Mouse (Mus musculus) lung, embryonic 16.5 days (tissue): ENCODE data around the gene Washc2. TPM values are rescaled to one million over a fixed set of nuclear protein-coding genes. Genes with fewer than 3 reads are reported as not detected.

Experiments
- ATAC-seq: fragments of 200-750 bp; cut with Nextera tagmentation; 2 replicates; pipeline ENCODE4 v1.8.0; 2017; ENCODE audit warnings: low read depth, mild to moderate bottlenecking, moderate library complexity
- H3K27ac ChIP-seq: fragments of 300-500 bp; sonication (generic); 2 replicates; pipeline ENCODE4 v1.5.1; 2014; ENCODE audit warnings: mild to moderate bottlenecking, control low read depth, low read length
- H3K27me3 ChIP-seq: fragments of 300-500 bp; sonication (generic); 2 replicates; pipeline ENCODE4 v1.6.1; 2014; ENCODE audit warnings: low read depth, low read length, mixed read lengths; ENCODE audit not compliant: control insufficient read depth, insufficient read depth
- H3K36me3 ChIP-seq: fragments of 300-500 bp; sonication (generic); 2 replicates; pipeline ENCODE4 v1.6.1; 2014; ENCODE audit warnings: low read length; ENCODE audit not compliant: control insufficient read depth, insufficient read depth
- H3K4me1 ChIP-seq: fragments of 300-500 bp; sonication (generic); replicated peaks from 2 replicates; pipeline ENCODE4 v1.6.1; 2014; ENCODE audit warnings: low read length, mixed read lengths; ENCODE audit not compliant: control insufficient read depth, insufficient read depth
- H3K4me2 ChIP-seq: fragments of 300-500 bp; sonication (generic); 2 replicates; pipeline ENCODE4 v1.6.1; 2014; ENCODE audit warnings: low read depth, low read length, control low read depth
- H3K4me3 ChIP-seq: fragments of 300-500 bp; sonication (generic); 2 replicates; pipeline ENCODE4 v1.5.1; 2014; ENCODE audit warnings: mild to moderate bottlenecking, low read length, control low read depth
- H3K9ac ChIP-seq: fragments of 300-500 bp; sonication (generic); 2 replicates; pipeline ENCODE4 v1.6.1; 2014; ENCODE audit warnings: low read length, control low read depth
- H3K9me3 ChIP-seq: fragments of 300-500 bp; sonication (generic); 2 replicates; pipeline ENCODE4 v1.6.1; 2016; ENCODE audit warnings: low read length; ENCODE audit not compliant: control insufficient read depth
- WGBS: fragments of 180-500 bp; shearing (Covaris S2); extraction: QIAGEN DNeasy Blood & Tissue Kit; methylation state at CpG from one replicate; pipeline ENCODE4 v1.1.7; 2014; 5-methylcytosine and 5-hydroxymethylcytosine counted together
- polyA plus RNA-seq: library from polyadenylated mRNA; unstranded; fragments of >200 nt; fragmentation: Nextera tagmentation; extraction: Ambion mirVana; gene quantifications from 2 replicates; pipeline ENCODE4 v1.2.1, GENCODE M21; 2015

Washc2 gene
- polyA plus RNA-seq, 1 experiment from 2014 or later = 41.1 TPM

- 77% methylated on average over 2 of the region's 2 CpGs for WGBS
- Histone ChIP-seq H3K9ac (no peak overlapping the region), H3K4me1 (no peaks in the 10 kb centered on the region), H3K4me3 (no peak overlapping the region), H3K27ac (no peak overlapping the region), H3K4me2 (no peak overlapping the region), H3K36me3 (peaks cover 21% of the 10 kb centered on the region), H3K27me3 (no peaks in the 10 kb centered on the region), H3K9me3 (no peaks in the 10 kb centered on the region)
- ATAC-seq = no peak
Observed at GRCm38 (mm10) chr6:116240371-116240770, 32.5 kb downstream of the Washc2 start.

- ATAC-seq = no peak
- Histone ChIP-seq H3K4me1 (no peaks in the 10 kb centered on the region), H3K36me3 (peaks cover 15% of the 10 kb centered on the region), H3K27me3 (no peaks in the 10 kb centered on the region), H3K9me3 (no peaks in the 10 kb centered on the region), H3K4me3 (no peak overlapping the region), H3K4me2 (no peak overlapping the region), H3K9ac (no peak overlapping the region), H3K27ac (no peak overlapping the region)
- 87% methylated on average over 4 of the region's 4 CpGs for WGBS
Observed at GRCm38 (mm10) chr6:116259649-116260048, 51.8 kb downstream of the Washc2 start.

- Histone ChIP-seq H3K4me3 (no peak overlapping the region), H3K9me3 (no peaks in the 10 kb centered on the region), H3K27me3 (no peaks in the 10 kb centered on the region), H3K9ac (no peak overlapping the region), H3K27ac (no peak overlapping the region), H3K36me3 (peaks cover 9% of the 10 kb centered on the region), H3K4me2 (no peak overlapping the region), H3K4me1 (peaks cover 4% of the 10 kb centered on the region)
- WGBS = 91% methylated on average over 5 of the region's 5 CpGs
- no peak for ATAC-seq
Observed at GRCm38 (mm10) chr6:116260481-116260880, 52.6 kb downstream of the Washc2 start.

DNA sequence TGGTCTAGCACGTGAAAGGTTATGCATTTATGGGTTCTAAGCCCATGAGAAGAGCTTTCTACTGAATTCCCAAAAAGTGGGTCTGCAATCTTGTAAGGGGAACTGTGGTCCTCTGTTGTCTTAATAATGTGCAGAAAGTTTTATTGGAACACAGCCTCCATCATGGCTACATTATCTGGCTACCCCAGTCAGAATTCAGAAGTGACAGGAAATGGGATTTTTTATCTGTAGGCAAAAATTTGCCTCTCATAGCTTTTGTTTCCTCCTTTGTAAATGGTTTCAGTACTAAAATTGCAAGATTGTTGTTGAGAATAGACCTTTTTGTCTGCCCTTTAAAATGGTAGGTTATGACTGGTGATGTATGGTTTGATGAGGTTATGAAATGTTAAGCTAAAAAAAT lies 55.0 kb downstream of the Washc2 start:
- peaks cover 5% of the 10 kb centered on the region; the same call in 1 of the 2 replicates for H3K36me3 ChIP-seq
- no peaks in the 10 kb centered on the region for H3K9me3 ChIP-seq
- H3K27me3 ChIP-seq = no peaks in the 10 kb centered on the region
- peaks cover 10% of the 10 kb centered on the region for H3K4me1 ChIP-seq
- no peak overlapping the region for H3K9ac ChIP-seq
- H3K4me3 ChIP-seq = no peak overlapping the region
- no peak overlapping the region for H3K4me2 ChIP-seq
- H3K27ac ChIP-seq = no peak overlapping the region
- ATAC-seq = no peak
- WGBS = 85% methylated on average over 1 of the region's 1 CpGs

- peak; percentile 99 for ATAC-seq
- Histone ChIP-seq H3K9ac (peak within 1 kb of the TSS; percentile 84), H3K4me3 (peak within 1 kb of the TSS; percentile 71), H3K4me2 (peak within 1 kb of the TSS; percentile 82), H3K27me3 (no peaks in the 10 kb centered on the region), H3K9me3 (no peaks in the 10 kb centered on the region), H3K36me3 (no peaks in the 10 kb centered on the region), H3K27ac (peak within 1 kb of the TSS; percentile 59; the same call in 1 of the 2 replicates), H3K4me1 (peaks cover 10% of the 10 kb centered on the region)
- under 1% methylated on average over 45 of the region's 67 CpGs for WGBS
Observed at GRCm38 (mm10) chr6:116264018-116264651, 56.3 kb downstream of the Washc2 start, which contains the start of gene Zfand4. Gene Zfand4, plus strand, starts transcription at chr6:116264222.

DNA sequence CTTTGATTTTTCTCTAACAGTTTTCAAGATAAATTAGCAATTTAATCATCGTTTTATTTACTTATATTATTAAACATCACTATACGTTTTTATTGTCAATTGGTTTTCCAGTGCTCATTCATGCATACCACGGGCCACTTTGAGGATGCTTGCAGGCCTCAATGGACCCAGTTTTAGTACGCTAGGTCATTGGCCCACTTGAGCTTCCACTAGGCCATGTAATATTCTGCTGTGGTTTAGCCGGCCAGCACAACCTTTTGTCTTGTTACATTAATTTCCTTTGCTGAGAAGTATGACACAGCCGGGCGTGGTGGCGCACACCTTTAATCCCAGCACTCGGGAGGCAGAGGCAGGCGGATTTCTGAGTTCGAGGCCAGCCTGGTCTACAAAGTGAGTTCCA lies 57.0 kb downstream of the Washc2 start:
- Histone ChIP-seq H3K27ac (no peak overlapping the region), H3K4me2 (peak overlapping the region; percentile 82)
- WGBS = 82% methylated on average over 11 of the region's 11 CpGs

DNA sequence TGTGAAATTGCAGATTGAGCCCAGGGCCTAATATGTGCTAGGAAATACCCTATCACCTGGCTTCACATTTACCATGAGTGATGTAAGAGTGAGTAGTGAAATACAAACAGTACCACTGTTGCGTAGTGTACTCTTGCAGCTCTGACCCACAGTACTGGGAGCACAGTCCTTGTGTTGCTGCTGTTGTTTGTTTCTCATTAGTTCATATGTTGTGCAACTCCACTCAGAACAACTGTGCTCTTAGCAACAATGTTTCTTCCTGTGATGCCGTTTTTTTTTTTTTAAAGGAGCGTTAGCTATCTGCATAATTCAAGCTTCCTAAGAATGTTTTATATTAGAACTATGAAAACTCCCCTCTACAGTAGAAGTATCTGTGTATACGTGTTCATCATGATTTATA lies 57.8 kb downstream of the Washc2 start:
- Histone ChIP-seq H3K9me3 (no peaks in the 10 kb centered on the region), H3K27ac (no peak overlapping the region), H3K27me3 (no peaks in the 10 kb centered on the region), H3K36me3 (no peaks in the 10 kb centered on the region), H3K9ac (no peak overlapping the region), H3K4me1 (peaks cover 10% of the 10 kb centered on the region), H3K4me3 (no peak overlapping the region), H3K4me2 (no peak overlapping the region)
- WGBS = 57% methylated on average over 4 of the region's 4 CpGs
- no peak for ATAC-seq

More for the DNA sequence above, 57.0 kb downstream of the Washc2 start:
- Histone ChIP-seq H3K27me3 (no peaks in the 10 kb centered on the region), H3K9ac (peak overlapping the region; percentile 84), H3K4me1 (peaks cover 10% of the 10 kb centered on the region), H3K9me3 (no peaks in the 10 kb centered on the region), H3K36me3 (no peaks in the 10 kb centered on the region), H3K4me3 (peak overlapping the region; percentile 71)
- no peak for ATAC-seq

DNA sequence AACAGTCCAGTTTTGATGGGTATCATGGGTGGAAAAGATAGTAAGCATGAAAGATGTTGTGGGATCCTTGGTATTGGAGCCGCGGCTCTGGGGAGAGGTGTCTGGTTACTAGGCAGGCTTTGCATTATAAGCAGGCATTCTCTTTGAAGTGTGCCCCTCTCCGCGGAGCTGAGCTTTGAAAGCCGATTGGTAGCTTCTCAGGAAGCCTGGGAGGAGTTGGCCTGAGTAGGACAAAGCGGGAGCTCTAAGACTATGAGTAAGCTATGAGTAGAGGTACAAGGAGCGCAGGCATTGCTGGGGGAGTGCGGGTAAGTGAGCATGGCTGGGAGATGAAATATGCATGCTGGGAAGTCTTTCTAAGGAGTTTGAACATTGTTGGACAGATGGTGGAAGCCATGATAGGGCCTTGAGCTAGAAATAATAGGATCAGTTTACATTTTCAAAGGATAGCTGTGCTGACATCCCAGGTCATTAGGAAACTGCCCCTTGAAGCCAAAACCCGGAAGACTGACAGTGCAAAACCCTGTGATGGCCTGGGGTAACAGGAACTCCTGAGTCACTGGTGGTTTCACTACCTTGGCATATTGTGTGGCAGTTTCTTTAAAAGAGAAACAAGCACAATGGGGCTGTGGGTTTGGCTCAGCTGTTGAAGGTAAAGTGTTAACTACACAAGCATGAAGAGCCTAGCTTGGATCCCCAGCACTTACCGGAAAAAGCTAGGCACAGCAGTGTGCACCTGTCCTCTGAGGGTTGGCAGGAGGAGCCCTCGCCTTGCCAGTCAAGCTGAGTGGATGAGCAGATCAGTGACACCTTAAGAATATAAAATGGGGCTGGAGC lies 58.7 kb downstream of the Washc2 start:
- H3K4me2 ChIP-seq = peak overlapping the region; percentile 51
- no peak overlapping the region for H3K27ac ChIP-seq
- no peaks in the 10 kb centered on the region for H3K27me3 ChIP-seq
- ATAC-seq = no peak
- H3K4me1 ChIP-seq = peaks cover 10% of the 10 kb centered on the region
- H3K9me3 ChIP-seq = no peaks in the 10 kb centered on the region
- peak overlapping the region; percentile 24; the same call in 1 of the 2 replicates for H3K9ac ChIP-seq
- no peaks in the 10 kb centered on the region for H3K36me3 ChIP-seq
- no peak overlapping the region for H3K4me3 ChIP-seq
- WGBS = 25% methylated on average over 11 of the region's 11 CpGs

- Histone ChIP-seq H3K9ac (no peak overlapping the region), H3K4me2 (no peak overlapping the region), H3K9me3 (no peaks in the 10 kb centered on the region), H3K36me3 (no peaks in the 10 kb centered on the region), H3K4me3 (no peak overlapping the region), H3K27me3 (no peaks in the 10 kb centered on the region), H3K4me1 (peaks cover 10% of the 10 kb centered on the region), H3K27ac (no peak overlapping the region)
- no peak for ATAC-seq
- WGBS = 89% methylated on average over 1 of the region's 1 CpGs
Observed at GRCm38 (mm10) chr6:116267110-116267423, 59.2 kb downstream of the Washc2 start.
